ENCODE assay signal across 18 mouse cellular contexts in the genomic region with DNA sequence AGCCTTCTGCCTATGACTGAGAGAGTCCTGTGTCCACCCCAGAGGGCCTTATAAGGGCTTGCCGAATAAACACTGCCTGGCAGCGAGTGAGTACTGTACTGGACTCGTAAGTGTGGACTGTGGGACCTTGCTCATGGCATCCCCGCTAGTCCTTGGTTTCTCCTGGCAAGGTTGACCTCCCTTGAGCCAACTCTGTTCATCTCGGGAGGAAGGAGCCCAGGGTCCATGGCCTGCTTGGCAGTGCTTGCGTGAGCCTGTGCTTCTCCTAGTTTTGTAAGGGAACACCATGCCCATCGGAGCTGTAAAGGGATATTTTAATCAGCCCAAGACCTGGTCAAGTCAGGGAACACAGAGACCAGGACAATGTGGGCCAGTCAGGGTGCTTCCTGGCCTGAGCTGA. TPM values are rescaled to one million over a fixed set of nuclear protein-coding genes. Genes with fewer than 3 reads are reported as not detected.
A peak's percentile ranks its signal among the peaks of the same experiment; 100 is the strongest.
DNase-seq lines count a peak whose midpoint lies in the region; ATAC-seq and TF ChIP-seq lines count a peak whose summit lies in the region.
"Had no signal": no experiment of that assay in that cellular context is flagged by ENCODE, and none has a peak within 500 bp of the region (broad histone marks: within the 10 kb centered on the region; RNA-seq: fewer than 3 reads in every experiment).

No protein-coding gene starts in this region.

- no peaks in the 10 kb centered on the region for H3K27me3 ChIP-seq in heart, embryonic 10.5 days (ENCODE audit: insufficient read depth, poor library complexity, severe bottlenecking)
- no peaks in the 10 kb centered on the region for H3K27me3 ChIP-seq in lung, embryonic 16.5 days (ENCODE audit: control insufficient read depth, insufficient read depth, low read depth, low read length)
- no peaks in the 10 kb centered on the region for H3K27me3 ChIP-seq in stomach, postnatal 0 days (ENCODE audit: control insufficient read depth, insufficient read depth, low read length)
- H3K27me3 ChIP-seq: liver, embryonic 15.5 days; neural tube, embryonic 12.5 days had no signal

- intact Hi-C loops in heart, postnatal 25 days (cut with DNase I) = loop anchor here (2.0 kb wide), 1 partner anchor 13 kb away; no protein-coding TSS in a partner anchor

- 0 out of 2 replicates have a peak overlapping the region, but pooled peaks have one; percentile 14 for H3K9ac ChIP-seq in lung, embryonic 16.5 days (ENCODE audit: low read length)
- no peak overlapping the region for H3K9ac ChIP-seq in stomach, postnatal 0 days (ENCODE audit: low read length)
- H3K9ac ChIP-seq: forebrain, embryonic 12.5 days; liver, embryonic 15.5 days; neural tube, embryonic 12.5 days had no signal

- H3K4me2 ChIP-seq in lung, embryonic 16.5 days (ENCODE audit: low read depth, low read length) = no peak overlapping the region
- no peak overlapping the region for H3K4me2 ChIP-seq in stomach, postnatal 0 days (replicated peaks; ENCODE audit: low read depth)
- H3K4me2 ChIP-seq: forebrain, embryonic 12.5 days; liver, embryonic 15.5 days; neural tube, embryonic 12.5 days had no signal

- peaks cover 100% of the 10 kb centered on the region for H3K4me1 ChIP-seq in heart, embryonic 10.5 days
- peaks cover 63% of the 10 kb centered on the region for H3K4me1 ChIP-seq in lung, embryonic 16.5 days (replicated peaks; ENCODE audit: control insufficient read depth, insufficient read depth, low read length)
- H3K4me1 ChIP-seq in lung, adult 2 months (ENCODE audit: control insufficient read depth, insufficient read depth, low read length) = peaks cover 26% of the 10 kb centered on the region
- H3K4me1 ChIP-seq in stomach, postnatal 0 days (replicated peaks; ENCODE audit: control insufficient read depth, insufficient read depth) = peaks cover 18% of the 10 kb centered on the region

- WGBS in heart, embryonic 10.5 days = 80% methylated on average over 7 of the region's 7 CpGs
- 77% methylated on average over 7 of the region's 7 CpGs for WGBS in lung, embryonic 16.5 days
- WGBS in lung, adult 2 months = 67% methylated on average over 7 of the region's 7 CpGs
- 75% methylated on average over 7 of the region's 7 CpGs for WGBS in stomach, postnatal 0 days

- TF ChIP-seq CTCF in lung, adult 2 months (IDR thresholded peaks at IDR 0.05; ENCODE audit: insufficient read depth, low read length) = no peak
- TF ChIP-seq CTCF in stomach, postnatal 0 days (IDR thresholded peaks at IDR 0.05; ENCODE audit: low read depth) = no peak

- no peaks in the 10 kb centered on the region for H3K36me3 ChIP-seq in heart, embryonic 10.5 days
- H3K36me3 ChIP-seq in lung, embryonic 16.5 days (ENCODE audit: control insufficient read depth, insufficient read depth, low read length) = no peaks in the 10 kb centered on the region
- 0 out of 2 replicates have a peak, but pooled peaks cover 2% of the 10 kb centered on the region for H3K36me3 ChIP-seq in stomach, postnatal 0 days (ENCODE audit: control insufficient read depth, insufficient read depth, low read length)
- H3K36me3 ChIP-seq: forebrain, embryonic 12.5 days; liver, embryonic 15.5 days; neural tube, embryonic 12.5 days had no signal

- no peak for TF ChIP-seq POLR2A in lung, adult 2 months (IDR thresholded peaks at IDR 0.05; ENCODE audit: borderline replicate concordance, extremely low read depth, low read depth, low read length)

- TF ChIP-seq EP300 in stomach, postnatal 0 days (optimal IDR thresholded peaks at IDR 0.05) = no peak

- no peaks in the 10 kb centered on the region for H3K9me3 ChIP-seq in heart, embryonic 10.5 days
- no peaks in the 10 kb centered on the region for H3K9me3 ChIP-seq in lung, embryonic 16.5 days (ENCODE audit: control insufficient read depth, low read length)
- H3K9me3 ChIP-seq in stomach, postnatal 0 days (ENCODE audit: control insufficient read depth, low read length) = no peaks in the 10 kb centered on the region
- H3K9me3 ChIP-seq: forebrain, embryonic 12.5 days; liver, embryonic 15.5 days; neural tube, embryonic 12.5 days had no signal

- DNase-seq in cerebellum, adult 9-11 months = peak; percentile 49
- no peak for DNase-seq in cerebellum, adult 9-10 months
- DNase-seq in heart, embryonic 10.5 days (ENCODE audit: low spot score) = no peak
- DNase-seq in heart, postnatal 25 days (ENCODE audit: low spot score) = no peak
- no peak for DNase-seq in lung, adult 2 months
- no peak for DNase-seq in stomach, postnatal 0 days (ENCODE audit: low spot score)
- DNase-seq in adrenal gland, postnatal 4 days (ENCODE audit: low spot score in 2 of 2) = no peak
- DNase-seq: adrenal gland, postnatal 10 days; cerebellum, adult 8-10 months; kidney, adult 2 months; kidney, postnatal 14 days; lung, postnatal 36 days; right cerebral cortex, postnatal 14 days; thymus, postnatal 36 days had no signal

- peak overlapping the region; percentile 50 for H3K27ac ChIP-seq in heart, embryonic 10.5 days
- no peak overlapping the region for H3K27ac ChIP-seq in lung, embryonic 16.5 days (ENCODE audit: low read length)
- H3K27ac ChIP-seq in stomach, postnatal 0 days (replicated peaks) = peak overlapping the region; percentile 49
- H3K27ac ChIP-seq: forebrain, embryonic 12.5 days; liver, embryonic 15.5 days; neural tube, embryonic 12.5 days had no signal

- ATAC-seq in lung, embryonic 16.5 days (ENCODE audit: low read depth) = no peak
- no peak for ATAC-seq in stomach, postnatal 0 days (ENCODE audit: low FRiP score, low TSS enrichment)

- no peak overlapping the region for H3K4me3 ChIP-seq in heart, embryonic 10.5 days
- H3K4me3 ChIP-seq in lung, embryonic 16.5 days (ENCODE audit: low read length) = no peak overlapping the region
- H3K4me3 ChIP-seq in lung, adult 2 months (replicated peaks; ENCODE audit: extremely low read depth, low read depth, low read length) = no peak overlapping the region
- no peak overlapping the region for H3K4me3 ChIP-seq in stomach, postnatal 0 days (ENCODE audit: low read depth, low read length)
- H3K4me3 ChIP-seq: forebrain, embryonic 12.5 days; liver, embryonic 15.5 days; neural tube, embryonic 12.5 days had no signal

RNA-seq across cellular contexts. Expression of a gene that starts 54.2 kb away (rescaled TPM):
- polyA plus RNA-seq in heart, embryonic 10.5 days (2016; fragmentation: Nextera tagmentation; extraction: Ambion mirVana) = 47.6 and 49.0 TPM in 2 replicates
- total RNA-seq in heart, postnatal 25 days (2021) = 10 to 100 TPM; 46.0 to 52.1 TPM
- polyA plus RNA-seq in lung, embryonic 16.5 days (2015; fragmentation: Nextera tagmentation; extraction: Ambion mirVana) = 30.9 and 34.2 TPM in 2 replicates
- 113 and 132 TPM in 2 replicates for polyA plus RNA-seq in lung, adult 2 months (2012; rRNA removed)
- 46.4 and 48.1 TPM in 2 replicates for polyA plus RNA-seq in stomach, postnatal 0 days (2015; fragmentation: Nextera tagmentation; extraction: Ambion mirVana)
- total RNA-seq in adrenal gland, postnatal 4 days (2021) = 10 to 100 TPM; 74.4 to 77.6 TPM
